Mouse (Mus musculus) small intestine, adult 2 months (tissue): ENCODE data around the gene Rtl8c.

Experiments
- CTCF ChIP-seq: fragments of 200-500 bp; IDR thresholded peaks from 2 replicates; pipeline ENCODE4 v1.5.1; 2012; ENCODE audit warnings: low read depth, mild to moderate bottlenecking, control low read depth, inconsistent platforms, low read length, moderate library complexity, mixed read lengths; ENCODE audit not compliant: insufficient replicate concordance, insufficient read length; ENCODE audit errors: extremely low read depth
- POLR2A ChIP-seq: fragments of 200-500 bp; IDR thresholded peaks from 2 replicates; pipeline ENCODE4 v1.6.1; 2012; ENCODE audit warnings: low read depth, mild to moderate bottlenecking, control low read depth, inconsistent platforms, low read length, moderate library complexity

DNA sequence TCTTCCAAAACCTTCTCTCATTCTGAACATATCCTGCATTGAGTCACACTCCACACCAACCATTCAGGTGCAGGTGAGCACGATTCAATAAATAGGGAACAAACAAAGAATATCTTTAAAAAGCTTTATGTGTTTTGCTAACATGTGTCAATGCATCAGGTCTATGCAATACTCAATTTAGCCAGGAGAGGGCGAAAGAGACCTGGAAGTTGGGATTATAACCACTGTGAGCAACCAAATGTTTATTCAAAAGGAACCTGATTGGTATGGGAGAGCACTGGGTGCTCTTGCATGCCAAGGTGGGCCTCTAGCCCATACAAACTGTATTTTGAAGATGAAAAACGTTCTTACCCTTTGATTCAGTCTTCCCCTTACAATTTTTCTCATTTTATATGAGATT lies 2.7 kb downstream of the Rtl8c start:
- no peak for TF ChIP-seq POLR2A
- TF ChIP-seq CTCF = no peak
